Mouse (Mus musculus) heart, adult 2 months (tissue): ENCODE measurements at regions not wholly inside any gene's neighbourhood (a gene's known extent, or its start where the extent isn't known, plus 50 kb on each side); places are given as distances from the start of the nearest gene placed in this dataset.
"Not testable (repeated sequence)": the region's sequence is repeated elsewhere in the genome, so short reads cannot be mapped to it uniquely, and the experiment has no call there.

Experiments
- DNase-seq, 2 experiments: peaks; one replicate each; pipeline ENCODE4 v3.0.0; 2021
- H3K27ac ChIP-seq: fragments of 200-600 bp; 2 replicates; pipeline ENCODE4 v1.8.1; 2022
- H3K27me3 ChIP-seq: fragments of 200-500 bp; 2 replicates; pipeline ENCODE4 v1.6.1; 2012; ENCODE audit warnings: mild to moderate bottlenecking, low read length, inconsistent platforms, mixed read lengths; ENCODE audit not compliant: control insufficient read depth, insufficient read depth
- H3K36me3 ChIP-seq: fragments of 200-500 bp; 2 replicates; pipeline ENCODE4 v1.6.1; 2012; ENCODE audit warnings: low read length, inconsistent platforms; ENCODE audit not compliant: control insufficient read depth, insufficient read depth
- H3K4me1 ChIP-seq: fragments of 200-500 bp; 2 replicates; pipeline ENCODE4 v1.6.1; 2011; ENCODE audit warnings: low read length; ENCODE audit not compliant: control insufficient read depth, insufficient read depth
- H3K4me3 ChIP-seq: fragments of 200-600 bp; 2 replicates; pipeline ENCODE4 v1.8.1; 2022
- H3K79me2 ChIP-seq: fragments of 200-500 bp; replicated peaks from 2 replicates; pipeline ENCODE4 v1.6.1; 2012; ENCODE audit warnings: mild to moderate bottlenecking, inconsistent platforms, low read length, moderate library complexity, mixed read lengths; ENCODE audit not compliant: control insufficient read depth, insufficient read depth
- H3K9ac ChIP-seq: fragments of 200-500 bp; 2 replicates; pipeline ENCODE4 v1.6.1; 2012; ENCODE audit warnings: low read depth, mild to moderate bottlenecking, control low read depth, inconsistent platforms, low read length, mixed read lengths
- CTCF ChIP-seq: fragments of 200-600 bp; IDR thresholded peaks from 2 replicates; pipeline ENCODE4 v1.8.1; 2022; ENCODE audit warnings: antibody characterized with exemption, mild to moderate bottlenecking, moderate library complexity
- EP300 ChIP-seq: fragments of 200-500 bp; IDR thresholded peaks from 2 replicates; pipeline ENCODE4 v1.6.1; 2011; ENCODE audit warnings: low read depth, low read length, control low read depth; ENCODE audit not compliant: insufficient read depth
- POLR2A ChIP-seq: fragments of 200-500 bp; IDR thresholded peaks from 2 replicates; pipeline ENCODE4 v1.6.1; 2011; ENCODE audit warnings: mild to moderate bottlenecking, low read depth, low read length, control low read depth; ENCODE audit not compliant: insufficient read depth
- WGBS: fragments of 180-500 bp; shearing (Covaris S2); methylation state at CpG from one replicate; pipeline ENCODE4 v1.1.7; 2018; 5-methylcytosine and 5-hydroxymethylcytosine counted together
- intact Hi-C: fragments of 180-260 bp; cut with DNase I; formaldehyde crosslinking; loops from one replicate; pipeline ENCODE4 v1.15.1; 2025

- DNase-seq: no peak
- 87% methylated on average over 5 of the region's 5 CpGs for WGBS
- H3K27me3 ChIP-seq: no peaks in the 10 kb centered on the region
- H3K9ac ChIP-seq: no peak overlapping the region
- intact Hi-C loops: no loop called here
- H3K4me1 ChIP-seq: no peaks in the 10 kb centered on the region
- no peak overlapping the region for H3K4me3 ChIP-seq
- H3K36me3 ChIP-seq: no peaks in the 10 kb centered on the region
- H3K79me2 ChIP-seq: no peaks in the 10 kb centered on the region
- no peak overlapping the region for H3K27ac ChIP-seq
- TF ChIP-seq EP300 (no peak), CTCF (no peak), POLR2A (no peak)
These were observed 183.7 kb upstream of the Tmc3 start for GRCm38 (mm10) chr7:83401001-83401400.

- H3K4me1 ChIP-seq, H3K4me3 ChIP-seq, H3K27me3 ChIP-seq, H3K9ac ChIP-seq, H3K27ac ChIP-seq, H3K36me3 ChIP-seq, DNase-seq, intact Hi-C loops, H3K79me2 ChIP-seq: not testable (repeated sequence)
- WGBS: 79% methylated on average over 5 of the region's 5 CpGs
These were observed 172.0 kb upstream of the Tmc3 start for GRCm38 (mm10) chr7:83412745-83413144.

- Histone ChIP-seq H3K4me3 (no peak overlapping the region), H3K27me3 (no peaks in the 10 kb centered on the region), H3K4me1 (no peaks in the 10 kb centered on the region; the same call in 1 of the 2 replicates), H3K79me2 (no peaks in the 10 kb centered on the region), H3K36me3 (no peaks in the 10 kb centered on the region), H3K27ac (no peak overlapping the region), H3K9ac (no peak overlapping the region)
- WGBS: 59% methylated on average over 3 of the region's 3 CpGs
- TF ChIP-seq CTCF: no peak
- TF ChIP-seq EP300: no peak
- TF ChIP-seq POLR2A: no peak
- intact Hi-C loops: no loop called here
- no peak for DNase-seq
These were observed 154.7 kb upstream of the Tmc3 start for GRCm38 (mm10) chr7:83429929-83430556.

- 8% methylated on average over 2 of the region's 2 CpGs for WGBS
- no peaks in the 10 kb centered on the region for H3K79me2 ChIP-seq
- TF ChIP-seq CTCF: no peak
- no peak for TF ChIP-seq POLR2A
- TF ChIP-seq EP300: no peak
- intact Hi-C loops: no loop called here
- no peak overlapping the region for H3K9ac ChIP-seq
- no peak overlapping the region for H3K27ac ChIP-seq
- H3K4me3 ChIP-seq: no peak overlapping the region
- H3K4me1 ChIP-seq: no peaks in the 10 kb centered on the region; the same call in 1 of the 2 replicates
- H3K27me3 ChIP-seq: no peaks in the 10 kb centered on the region
- DNase-seq: peak in 1 of 2 experiments; percentile 34
- no peaks in the 10 kb centered on the region for H3K36me3 ChIP-seq
These were observed 153.6 kb upstream of the Tmc3 start for GRCm38 (mm10) chr7:83431094-83431493.

- WGBS: 97% methylated on average over 1 of the region's 1 CpGs
- DNase-seq: no peak
- Histone ChIP-seq H3K4me1 (no peaks in the 10 kb centered on the region; the same call in 1 of the 2 replicates), H3K36me3 (no peaks in the 10 kb centered on the region), H3K27me3 (no peaks in the 10 kb centered on the region), H3K9ac (no peak overlapping the region), H3K4me3 (no peak overlapping the region), H3K79me2 (no peaks in the 10 kb centered on the region), H3K27ac (no peak overlapping the region)
- TF ChIP-seq EP300: no peak
- TF ChIP-seq CTCF: no peak
- no peak for TF ChIP-seq POLR2A
- intact Hi-C loops: no loop called here
These were observed 151.9 kb upstream of the Tmc3 start for GRCm38 (mm10) chr7:83432843-83433242.

GRCm38 (mm10) chr7:83433959-83434715 is 150.6 kb upstream of the Tmc3 start:
- H3K36me3 ChIP-seq: no peaks in the 10 kb centered on the region
- DNase-seq: no peak
- no peak overlapping the region for H3K4me3 ChIP-seq
- no peaks in the 10 kb centered on the region for H3K27me3 ChIP-seq
- WGBS: 63% methylated on average over 5 of the region's 5 CpGs
- H3K79me2 ChIP-seq: no peaks in the 10 kb centered on the region
- H3K4me1 ChIP-seq: no peaks in the 10 kb centered on the region; the same call in 1 of the 2 replicates
- H3K27ac ChIP-seq: no peak overlapping the region
- intact Hi-C loops: no loop called here
- TF ChIP-seq EP300: no peak
- no peak for TF ChIP-seq CTCF
- no peak for TF ChIP-seq POLR2A
- H3K9ac ChIP-seq: no peak overlapping the region
